Mouse (Mus musculus): Measurements from ENCODE around the gene Tmc5.

GRCm38 (mm10) chr7:118652572-118653295 lies 55.6 kb downstream of the Tmc5 start:
- TF ChIP-seq CTCF (IDR thresholded peaks at IDR 0.05; ENCODE audit: low read depth) (no peak), EP300 (IDR thresholded peaks at IDR 0.05; ENCODE audit: low read depth) (no peak)
